Mouse (Mus musculus) liver, embryonic 14.5 days (tissue): ENCODE results near the gene Slc17a3. TPM values are rescaled to one million over a fixed set of nuclear protein-coding genes. Genes with fewer than 3 reads are reported as not detected.

Experiments
- ATAC-seq: fragments of 200-750 bp; cut with Nextera tagmentation; 2 replicates; pipeline ENCODE4 v1.8.0; 2017; ENCODE audit warnings: moderate number of reproducible peaks, mild to moderate bottlenecking, moderate library complexity; ENCODE audit not compliant: insufficient read depth
- DNase-seq, 3 experiments: peaks; one replicate each; pipeline ENCODE4 v3.0.0-alpha.2; 2012 to 2013; ENCODE audit warnings: low read depth in 3 of 3, low spot score in 3 of 3
- H3K27ac ChIP-seq: fragments of 300-500 bp; sonication (generic); 2 replicates; pipeline ENCODE4 v1.5.1; 2014; ENCODE audit warnings: moderate library complexity, mild to moderate bottlenecking, control low read depth, inconsistent platforms
- H3K27me3 ChIP-seq: fragments of 300-500 bp; sonication (generic); 2 replicates; pipeline ENCODE4 v1.6.1; 2014; ENCODE audit warnings: mild to moderate bottlenecking, low read length, moderate library complexity; ENCODE audit not compliant: control insufficient read depth, insufficient read depth
- H3K36me3 ChIP-seq: fragments of 300-500 bp; sonication (generic); replicated peaks from 2 replicates; pipeline ENCODE4 v1.6.1; 2014; ENCODE audit warnings: low read depth; ENCODE audit not compliant: control insufficient read depth, insufficient read depth
- H3K4me1 ChIP-seq, 2 experiments: fragments of 200-500 bp in 1 of 2; fragments of 300-500 bp in 1 of 2; sonication (generic) in 1 of 2; replicated peaks; 2 replicates each; pipeline ENCODE4 v1.6.1; 2012 to 2014; ENCODE audit warnings: antibody characterized with exemption in 1 of 2, inconsistent platforms in 1 of 2, low read length in 1 of 2; ENCODE audit not compliant: control insufficient read depth in 2 of 2, insufficient read depth in 2 of 2
- H3K4me2 ChIP-seq: fragments of 300-500 bp; sonication (generic); 2 replicates; pipeline ENCODE4 v1.6.1; 2014; ENCODE audit warnings: low read depth, mild to moderate bottlenecking, control low read depth, moderate library complexity
- H3K4me3 ChIP-seq, 2 experiments: fragments of 200-500 bp in 1 of 2; fragments of 300-500 bp in 1 of 2; sonication (generic) in 1 of 2; 2 replicates each; pipeline ENCODE4 v1.5.1; 2012 to 2014; ENCODE audit warnings: low read depth in 2 of 2, low read length in 2 of 2, mild to moderate bottlenecking in 2 of 2, control low read depth in 1 of 2, inconsistent platforms in 1 of 2, moderate library complexity in 1 of 2; ENCODE audit not compliant: insufficient read depth in 1 of 2
- H3K9ac ChIP-seq: fragments of 300-500 bp; sonication (generic); replicated peaks from 2 replicates; pipeline ENCODE4 v1.6.1; 2014; ENCODE audit warnings: mild to moderate bottlenecking, control low read depth, moderate library complexity
- H3K9me3 ChIP-seq: fragments of 300-500 bp; sonication (generic); 2 replicates; pipeline ENCODE4 v1.6.1; 2016; ENCODE audit warnings: low read length, mixed read lengths; ENCODE audit not compliant: control insufficient read depth
- CTCF ChIP-seq: IDR thresholded peaks from 2 replicates; pipeline ENCODE4 v1.5.1; 2016; ENCODE audit warnings: antibody characterized with exemption, low read depth, control low read depth
- EP300 ChIP-seq: IDR thresholded peaks from 2 replicates; pipeline ENCODE4 v1.6.1; 2016; ENCODE audit warnings: antibody characterized with exemption, low read depth
- WGBS: fragments of 180-500 bp; shearing (Covaris S2); extraction: QIAGEN DNeasy Blood & Tissue Kit; methylation state at CpG from one replicate; pipeline ENCODE4 v1.1.7; 2014; ENCODE audit not compliant: insufficient replicate concordance; 5-methylcytosine and 5-hydroxymethylcytosine counted together
- polyA plus RNA-seq, 2 experiments: library from polyadenylated mRNA; depleted of rRNA in 1 of 2; stranded (reverse) in 1 of 2; unstranded in 1 of 2; fragments of >200 nt; fragmentation: Nextera tagmentation in 1 of 2; extraction: Ambion mirVana in 1 of 2; gene quantifications; 2 replicates each; pipeline versions ENCODE4 v1.2.1 to v1.2.3; 2012 to 2014

Slc17a3 gene
- polyA plus RNA-seq, 2 experiments: 3.8 to 4.7 TPM

DNA sequence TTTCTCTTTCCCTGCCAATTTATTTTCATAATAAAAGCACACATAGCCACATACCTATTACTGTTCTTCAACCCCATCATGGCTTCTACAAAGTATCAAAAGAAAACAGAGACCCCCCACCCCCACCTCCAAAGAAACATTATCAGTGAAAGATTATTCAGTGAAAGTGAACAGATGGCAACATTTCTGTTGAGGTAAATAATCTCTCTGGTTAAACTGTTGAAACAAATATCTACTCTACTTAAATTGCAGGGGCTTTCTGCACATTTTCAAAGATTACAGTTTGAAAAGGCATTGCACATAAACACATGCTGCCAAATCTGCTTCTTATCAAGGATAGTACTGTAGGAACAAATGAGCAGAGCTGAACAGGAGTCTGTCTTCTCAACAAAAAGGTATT, 22.6 kb downstream of the Slc17a3 start:
- no peaks in the 10 kb centered on the region for H3K27me3 ChIP-seq
- no peaks in the 10 kb centered on the region for H3K36me3 ChIP-seq
- no peak overlapping the region for H3K27ac ChIP-seq
- DNase-seq: no peak
- TF ChIP-seq CTCF: no peak
- no peak for TF ChIP-seq EP300
- H3K9me3 ChIP-seq: no peaks in the 10 kb centered on the region
- ATAC-seq: no peak
- no peak overlapping the region for H3K4me3 ChIP-seq
- no peak overlapping the region for H3K9ac ChIP-seq
- no peak overlapping the region for H3K4me2 ChIP-seq
- peaks cover 0 to 2% of the 10 kb centered on the region in 2 experiments; a peak in 1 of 4 replicates for H3K4me1 ChIP-seq

DNA sequence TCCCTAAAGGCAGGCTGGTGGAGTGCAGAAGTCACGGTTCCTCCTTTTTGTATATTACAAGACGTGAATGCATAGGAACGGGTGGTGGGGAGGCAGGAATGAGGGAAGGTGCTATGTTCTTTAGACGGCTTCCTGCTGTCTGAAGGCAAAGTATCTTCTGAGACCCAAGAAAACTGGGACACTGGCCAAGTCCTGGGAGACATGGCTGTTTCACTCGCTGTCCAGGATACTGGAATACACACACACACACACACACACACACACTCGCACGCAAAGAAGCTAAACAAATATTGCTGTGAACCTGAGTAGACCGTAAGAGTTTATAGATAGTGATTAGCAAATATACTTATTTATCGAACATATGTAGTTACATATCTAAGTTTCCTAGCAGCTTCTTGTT, 25.5 kb downstream of the Slc17a3 start:
- no peak for ATAC-seq

DNA sequence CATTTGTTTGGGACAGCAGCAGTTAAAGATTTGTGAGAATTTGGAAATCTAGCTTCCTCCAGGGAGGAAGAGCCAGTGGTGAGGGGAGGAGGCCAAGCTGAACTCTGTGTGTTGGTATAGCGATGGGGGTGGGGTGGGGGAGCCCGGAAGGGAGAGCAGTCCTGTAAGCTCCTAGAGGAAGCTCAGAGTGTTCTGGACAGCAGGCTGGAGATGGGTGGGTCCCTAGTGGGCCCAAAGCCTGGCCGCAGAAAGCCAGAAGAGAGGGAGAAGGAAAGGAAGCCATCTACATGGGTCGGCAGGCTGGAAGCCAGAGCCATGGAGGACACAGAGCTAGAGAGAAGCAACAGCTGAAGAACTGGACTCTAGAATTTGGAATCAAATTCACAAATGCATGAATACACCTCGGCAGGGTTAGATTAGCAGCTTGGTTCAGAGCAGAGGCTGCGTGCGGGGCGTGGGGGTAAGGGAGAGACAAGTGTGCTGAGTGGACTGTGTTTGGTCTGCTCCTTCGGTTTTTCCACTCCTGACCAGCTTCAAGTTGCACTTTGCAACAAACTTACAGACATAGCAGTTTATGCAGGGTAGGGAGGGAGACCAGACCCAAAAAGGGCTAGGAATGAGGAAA, 27.0 kb downstream of the Slc17a3 start:
- H3K27ac ChIP-seq: no peak overlapping the region
- no peak overlapping the region for H3K4me3 ChIP-seq
- H3K9me3 ChIP-seq: no peaks in the 10 kb centered on the region
- H3K4me2 ChIP-seq: peak overlapping the region; percentile 25; the same call in 1 of the 2 replicates
- no peak for DNase-seq
- H3K9ac ChIP-seq: no peak overlapping the region
- H3K27me3 ChIP-seq: no peaks in the 10 kb centered on the region
- peaks cover 0 to 18% of the 10 kb centered on the region in 2 experiments; a peak in 2 of 4 replicates for H3K4me1 ChIP-seq
- TF ChIP-seq CTCF (no peak), EP300 (no peak)
- ATAC-seq: no peak
- WGBS: 53% methylated on average over 9 of the region's 9 CpGs
- H3K36me3 ChIP-seq: no peaks in the 10 kb centered on the region

More for the DNA sequence above, 25.5 kb downstream of the Slc17a3 start:
- Histone ChIP-seq H3K4me3 (no peak overlapping the region), H3K4me1 (peaks cover 0 to 13% of the 10 kb centered on the region in 2 experiments; a peak in 2 of 4 replicates), H3K27me3 (no peaks in the 10 kb centered on the region), H3K36me3 (no peaks in the 10 kb centered on the region), H3K9ac (no peak overlapping the region), H3K4me2 (no peak overlapping the region), H3K27ac (no peak overlapping the region), H3K9me3 (no peaks in the 10 kb centered on the region)
- DNase-seq: no peak
- TF ChIP-seq EP300 (no peak), CTCF (no peak)
- 61% methylated on average over 9 of the region's 9 CpGs for WGBS

DNA sequence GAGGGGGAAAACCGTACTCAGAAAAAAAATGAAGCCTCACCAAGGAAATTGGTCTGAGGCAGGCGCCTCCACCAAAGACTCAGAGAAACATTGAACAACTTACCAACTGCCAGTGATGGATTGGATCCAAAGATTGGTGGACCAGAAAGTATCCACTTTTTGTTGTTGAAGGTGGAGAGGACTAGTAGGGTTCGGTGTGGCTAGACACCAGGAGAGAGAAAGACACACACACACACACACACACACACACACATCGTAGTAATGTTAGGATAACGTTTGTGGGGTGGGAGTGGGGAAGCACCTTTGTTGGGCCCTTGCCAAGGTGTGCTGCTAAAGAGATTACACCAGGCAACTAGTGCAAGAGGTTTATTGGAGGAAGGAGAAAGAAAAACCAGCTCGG, 27.8 kb downstream of the Slc17a3 start:
- no peak overlapping the region for H3K27ac ChIP-seq
- H3K4me2 ChIP-seq: no peak overlapping the region
- no peaks in the 10 kb centered on the region for H3K36me3 ChIP-seq
- no peak overlapping the region for H3K4me3 ChIP-seq
- TF ChIP-seq CTCF: no peak
- 62% methylated on average over 6 of the region's 6 CpGs for WGBS
- H3K4me1 ChIP-seq: peaks cover 0 to 18% of the 10 kb centered on the region in 2 experiments; a peak in 2 of 4 replicates
- DNase-seq (no peak), ATAC-seq (no peak)
- no peaks in the 10 kb centered on the region for H3K27me3 ChIP-seq
- no peaks in the 10 kb centered on the region for H3K9me3 ChIP-seq
- no peak overlapping the region for H3K9ac ChIP-seq

DNA sequence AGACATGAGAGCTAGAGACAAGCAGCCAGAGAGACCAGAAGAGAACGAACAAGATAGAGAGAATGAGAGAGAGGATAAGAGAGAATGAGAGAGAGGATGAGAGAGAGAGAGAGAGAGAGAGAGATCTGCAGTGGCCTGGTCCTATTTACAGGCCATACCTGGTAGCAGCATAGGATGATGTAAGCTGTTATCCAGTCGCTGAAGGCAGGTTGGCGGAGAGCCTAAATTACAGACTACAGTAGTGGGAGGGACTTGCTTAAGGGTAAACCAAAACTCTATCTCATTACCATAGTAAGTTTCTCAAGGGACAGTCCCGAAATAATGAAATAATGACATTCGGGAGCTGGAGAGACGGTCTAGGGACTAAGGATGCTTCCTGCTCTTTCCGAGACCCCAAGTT, 28.2 kb downstream of the Slc17a3 start, which contains the start of gene Slc17a1:
Gene Slc17a1 (plus strand): TSS at position 346 of the 400 bp plus-strand sequence.
- no peak within 1 kb of the TSS for H3K4me3 ChIP-seq
- no peak within 1 kb of the TSS for H3K27ac ChIP-seq
- no peak for DNase-seq
- ATAC-seq: peak; percentile 41; the same call in 1 of the 2 replicates
- no peaks in the 10 kb centered on the region for H3K9me3 ChIP-seq
- H3K27me3 ChIP-seq: no peaks in the 10 kb centered on the region
- peaks cover 0 to 18% of the 10 kb centered on the region in 2 experiments; a peak in 2 of 4 replicates for H3K4me1 ChIP-seq
- TF ChIP-seq CTCF (no peak), EP300 (no peak)
- no peak within 1 kb of the TSS; the same call in 1 of the 2 replicates for H3K4me2 ChIP-seq
- H3K9ac ChIP-seq: no peak within 1 kb of the TSS
- 70% methylated on average over 7 of the region's 7 CpGs for WGBS
- no peaks in the 10 kb centered on the region for H3K36me3 ChIP-seq
